Mouse (Mus musculus) brain, embryonic 14.5 days (tissue): ENCODE measurements around the gene Kalrn.

ENCODE experiments used
- CTCF ChIP-seq: fragments of 200-500 bp; IDR thresholded peaks from 2 replicates; pipeline ENCODE4 v1.5.1; 2012; ENCODE audit warnings: inconsistent platforms, mild to moderate bottlenecking, moderate library complexity, borderline replicate concordance; ENCODE audit not compliant: insufficient read depth, insufficient read length; ENCODE audit errors: extremely low read depth
- POLR2A ChIP-seq: fragments of 200-500 bp; IDR thresholded peaks from 2 replicates; pipeline ENCODE4 v1.6.1; 2012; ENCODE audit warnings: mild to moderate bottlenecking, inconsistent platforms, borderline replicate concordance; ENCODE audit not compliant: poor library complexity, insufficient read depth, insufficient read length, severe bottlenecking; ENCODE audit errors: extremely low read depth

DNA sequence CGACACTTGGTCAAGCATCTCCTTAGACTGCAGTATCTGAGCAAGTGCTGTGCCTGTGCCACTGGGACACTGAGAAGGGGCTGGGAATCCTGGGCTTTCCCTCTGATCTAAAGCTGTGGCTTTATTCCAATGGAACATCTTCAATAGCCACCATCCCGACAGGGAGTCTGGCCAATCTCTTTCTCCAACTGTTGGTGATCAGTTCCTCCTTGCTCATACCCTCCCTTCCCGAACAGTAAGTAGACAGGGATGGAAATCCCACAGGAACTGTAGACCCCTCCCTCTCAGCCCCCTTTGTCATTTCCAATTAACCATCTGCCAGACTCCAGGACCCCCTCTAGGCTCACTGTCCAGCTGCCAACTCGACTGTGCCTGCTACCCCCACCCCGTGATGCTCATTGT is 11.6 kb downstream of the Kalrn start:
- TF ChIP-seq POLR2A: no peak
- no peak for TF ChIP-seq CTCF
